In the genomic region with DNA sequence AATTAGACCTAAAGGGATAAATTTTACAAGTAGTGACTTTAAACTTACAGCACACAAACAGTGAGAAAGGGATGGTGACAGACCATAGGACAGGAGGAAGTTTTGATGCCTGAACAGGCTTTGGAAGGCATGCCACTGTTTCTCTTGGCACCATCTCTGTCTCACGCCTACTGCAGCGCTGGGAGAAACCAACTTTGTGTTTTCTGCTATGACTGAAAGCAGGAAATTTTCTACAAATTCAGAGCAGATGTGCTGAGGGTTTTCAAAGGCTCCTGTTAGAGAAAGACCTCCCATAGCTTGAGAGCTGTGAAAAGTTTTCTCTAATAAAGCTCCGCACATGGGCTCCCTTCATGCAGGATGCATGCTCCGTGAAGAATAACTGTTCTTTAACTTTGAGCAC, we compare ENCODE assay signal across 23 mouse cellular contexts. TPM values are rescaled to one million over a fixed set of nuclear protein-coding genes. Genes with fewer than 3 reads are reported as not detected.
DNase-seq lines count a peak whose midpoint lies in the region; ATAC-seq and TF ChIP-seq lines count a peak whose summit lies in the region.
"Had no signal": no experiment of that assay in that cellular context is flagged by ENCODE, and none has a peak within 500 bp of the region (broad histone marks: within the 10 kb centered on the region; RNA-seq: fewer than 3 reads in every experiment).

No protein-coding gene starts in this region.

- peak; percentile 33 for DNase-seq in embryonic facial prominence, embryonic 11.5 days (ENCODE audit: low spot score)
- DNase-seq in embryonic facial prominence, embryonic 10.5 days (ENCODE audit: low spot score): no peak
- peak; percentile 21 to 56 for DNase-seq in left cerebral cortex, adult 18-20 months (ENCODE audit: low spot score in 2 of 2)
- DNase-seq in left cerebral cortex, adult 11 months (ENCODE audit: low spot score): no peak
- peak; percentile 9 for DNase-seq in brain, embryonic 14.5 days (ENCODE audit: low read depth)
- DNase-seq in limb, embryonic 14.5 days (ENCODE audit: low spot score): peak; percentile 29
- DNase-seq in urinary bladder, postnatal 14 days (ENCODE audit: low spot score): no peak
- DNase-seq: adrenal gland, postnatal 10 days; cerebellum, adult 18-20 months; gastrocnemius, postnatal 25 days; heart, postnatal 10 days; liver, postnatal 0 days; lung, postnatal 14 days; retina, postnatal 1 day; thymus, postnatal 25 days had no signal

- no peak overlapping the region for H3K4me2 ChIP-seq in embryonic facial prominence, embryonic 11.5 days (ENCODE audit: low read depth, low read length)
- H3K4me2 ChIP-seq in limb, embryonic 14.5 days (replicated peaks; ENCODE audit: low read depth, low read length, severe bottlenecking): no peak overlapping the region
- no peak overlapping the region for H3K4me2 ChIP-seq in heart, embryonic 12.5 days
- H3K4me2 ChIP-seq: hindbrain, embryonic 15.5 days; limb, embryonic 15.5 days had no signal

- no peaks in the 10 kb centered on the region for H3K36me3 ChIP-seq in embryonic facial prominence, embryonic 11.5 days (replicated peaks; ENCODE audit: control insufficient read depth, insufficient read depth, low read depth, low read length)
- no peaks in the 10 kb centered on the region for H3K36me3 ChIP-seq in embryonic facial prominence, embryonic 10.5 days (replicated peaks)
- H3K36me3 ChIP-seq in limb, embryonic 14.5 days (ENCODE audit: control insufficient read depth, insufficient read depth, low read length): no peaks in the 10 kb centered on the region
- H3K36me3 ChIP-seq in heart, embryonic 12.5 days: no peaks in the 10 kb centered on the region
- H3K36me3 ChIP-seq: hindbrain, embryonic 15.5 days; limb, embryonic 15.5 days had no signal

- H3K9me3 ChIP-seq in embryonic facial prominence, embryonic 11.5 days (replicated peaks; ENCODE audit: control insufficient read depth, low read length): no peaks in the 10 kb centered on the region
- H3K9me3 ChIP-seq in embryonic facial prominence, embryonic 10.5 days: no peaks in the 10 kb centered on the region
- H3K9me3 ChIP-seq in limb, embryonic 14.5 days (ENCODE audit: control insufficient read depth, low read length): no peaks in the 10 kb centered on the region
- no peaks in the 10 kb centered on the region for H3K9me3 ChIP-seq in heart, embryonic 12.5 days (replicated peaks)
- H3K9me3 ChIP-seq: hindbrain, embryonic 15.5 days; limb, embryonic 15.5 days had no signal

- no peak for ATAC-seq in embryonic facial prominence, embryonic 11.5 days (replicated peaks; ENCODE audit: insufficient number of reproducible peaks, low FRiP score, low TSS enrichment, low read depth)
- no peak for ATAC-seq in limb, embryonic 14.5 days (ENCODE audit: low FRiP score, low read depth)
- ATAC-seq in heart, embryonic 12.5 days (ENCODE audit: insufficient number of reproducible peaks, low FRiP score): no peak
- ATAC-seq: forebrain, embryonic 16.5 days; intestine, postnatal 0 days; liver, postnatal 0 days; midbrain, embryonic 16.5 days had no signal

- H3K4me1 ChIP-seq in embryonic facial prominence, embryonic 11.5 days (ENCODE audit: control insufficient read depth, insufficient read depth, low read length): no peaks in the 10 kb centered on the region
- no peaks in the 10 kb centered on the region for H3K4me1 ChIP-seq in embryonic facial prominence, embryonic 10.5 days
- no peaks in the 10 kb centered on the region for H3K4me1 ChIP-seq in limb, embryonic 14.5 days (ENCODE audit: control insufficient read depth, insufficient read depth, low read length)
- H3K4me1 ChIP-seq in heart, embryonic 12.5 days (replicated peaks): no peaks in the 10 kb centered on the region
- H3K4me1 ChIP-seq: hindbrain, embryonic 15.5 days; limb, embryonic 15.5 days had no signal

- H3K4me3 ChIP-seq in embryonic facial prominence, embryonic 11.5 days (ENCODE audit: low read depth, low read length): no peak overlapping the region
- no peak overlapping the region for H3K4me3 ChIP-seq in embryonic facial prominence, embryonic 10.5 days
- no peak overlapping the region for H3K4me3 ChIP-seq in limb, embryonic 14.5 days (replicated peaks; ENCODE audit: low read length)
- no peak overlapping the region for H3K4me3 ChIP-seq in heart, embryonic 12.5 days
- H3K4me3 ChIP-seq: hindbrain, embryonic 15.5 days; limb, embryonic 15.5 days had no signal

- no peak for TF ChIP-seq POLR2A in brain, embryonic 14.5 days (IDR thresholded peaks at IDR 0.05; ENCODE audit: borderline replicate concordance, extremely low read depth, insufficient read depth, insufficient read length, poor library complexity, severe bottlenecking)
- no peak for TF ChIP-seq POLR2A in limb, embryonic 14.5 days (IDR thresholded peaks at IDR 0.05; ENCODE audit: borderline replicate concordance, extremely low read depth, insufficient read depth, insufficient read length)

- WGBS in embryonic facial prominence, embryonic 11.5 days: 61% methylated on average over 4 of the region's 4 CpGs
- 70% methylated on average over 4 of the region's 4 CpGs for WGBS in embryonic facial prominence, embryonic 10.5 days
- 17% methylated on average over 4 of the region's 4 CpGs for WGBS in limb, embryonic 14.5 days
- WGBS in heart, embryonic 12.5 days: 64% methylated on average over 4 of the region's 4 CpGs

- TF ChIP-seq CTCF in brain, embryonic 14.5 days (IDR thresholded peaks at IDR 0.05; ENCODE audit: borderline replicate concordance, extremely low read depth, insufficient read depth, insufficient read length): no peak

- H3K9ac ChIP-seq in embryonic facial prominence, embryonic 11.5 days (replicated peaks; ENCODE audit: low read length): no peak overlapping the region
- H3K9ac ChIP-seq in limb, embryonic 14.5 days (ENCODE audit: low read depth, low read length, severe bottlenecking): no peak overlapping the region
- no peak overlapping the region for H3K9ac ChIP-seq in heart, embryonic 12.5 days
- H3K9ac ChIP-seq: hindbrain, embryonic 15.5 days; limb, embryonic 15.5 days; liver, postnatal 0 days had no signal

- no peaks in the 10 kb centered on the region for H3K27me3 ChIP-seq in embryonic facial prominence, embryonic 11.5 days (ENCODE audit: control insufficient read depth, insufficient read depth, low read length)
- no peaks in the 10 kb centered on the region for H3K27me3 ChIP-seq in embryonic facial prominence, embryonic 10.5 days (replicated peaks; ENCODE audit: low read depth, poor library complexity, severe bottlenecking)
- no peaks in the 10 kb centered on the region for H3K27me3 ChIP-seq in limb, embryonic 14.5 days (ENCODE audit: control insufficient read depth, insufficient read depth, low read length)
- no peaks in the 10 kb centered on the region for H3K27me3 ChIP-seq in heart, embryonic 12.5 days (replicated peaks)
- H3K27me3 ChIP-seq: hindbrain, embryonic 15.5 days; limb, embryonic 15.5 days had no signal

- H3K27ac ChIP-seq in embryonic facial prominence, embryonic 11.5 days (replicated peaks; ENCODE audit: low read depth, low read length): no peak overlapping the region
- no peak overlapping the region for H3K27ac ChIP-seq in embryonic facial prominence, embryonic 10.5 days (replicated peaks)
- H3K27ac ChIP-seq in limb, embryonic 14.5 days (replicated peaks; ENCODE audit: low read depth, low read length): no peak overlapping the region; the same call in 1 of the 2 replicates
- H3K27ac ChIP-seq in heart, embryonic 12.5 days (ENCODE audit: poor library complexity, severe bottlenecking): no peak overlapping the region
- H3K27ac ChIP-seq: hindbrain, embryonic 15.5 days; limb, embryonic 15.5 days; stomach, postnatal 0 days had no signal

RNA-seq across cellular contexts. Expression of gene Cd163, which starts 40.6 kb away (rescaled TPM):
- not detected in 2 replicates for polyA plus RNA-seq in embryonic facial prominence, embryonic 11.5 days (2014; fragmentation: Nextera tagmentation; extraction: Ambion mirVana)
- not detected in 2 replicates for polyA plus RNA-seq in embryonic facial prominence, embryonic 10.5 days (2016; fragmentation: Nextera tagmentation; extraction: Ambion mirVana)
- total RNA-seq in left cerebral cortex, adult 18-20 months (2021): 1 to 10 TPM; 1.6 to 1.7 TPM
- polyA plus RNA-seq in brain, embryonic 14.5 days (2012; rRNA removed): 0.09 and 0.19 TPM in 2 replicates
- 0.03 TPM in 2 replicates for polyA plus RNA-seq in limb, embryonic 14.5 days (2012; rRNA removed)
- 0.04 and 0.10 TPM in 2 replicates for polyA plus RNA-seq in limb, embryonic 14.5 days (2014; fragmentation: Nextera tagmentation; extraction: Ambion mirVana)
- not detected in 2 replicates for polyA plus RNA-seq in heart, embryonic 12.5 days (2016; fragmentation: Nextera tagmentation; extraction: Ambion mirVana)
- total RNA-seq: CH12.LX had no signal

Comparison
In these comparisons a context has a peak if more than half of its experiments do, and no peak if none do; other contexts are left out.
1. DNase-seq: peak in embryonic facial prominence, embryonic 11.5 days (single experiment), left cerebral cortex, adult 18-20 months (2 of 2), brain, embryonic 14.5 days (single experiment) and limb, embryonic 14.5 days (single experiment); none in embryonic facial prominence, embryonic 10.5 days (single experiment), left cerebral cortex, adult 11 months (single experiment) and urinary bladder, postnatal 14 days (single experiment).